Mouse (Mus musculus) cerebellum, postnatal 4 days (tissue): ENCODE data around the gene Glce.

Source experiments
- DNase-seq, 2 experiments: peaks; one replicate each; pipeline ENCODE4 v3.0.0; 2022; ENCODE audit warnings: low spot score in 2 of 2, mixed read lengths in 1 of 2

Gene Glce

DNA sequence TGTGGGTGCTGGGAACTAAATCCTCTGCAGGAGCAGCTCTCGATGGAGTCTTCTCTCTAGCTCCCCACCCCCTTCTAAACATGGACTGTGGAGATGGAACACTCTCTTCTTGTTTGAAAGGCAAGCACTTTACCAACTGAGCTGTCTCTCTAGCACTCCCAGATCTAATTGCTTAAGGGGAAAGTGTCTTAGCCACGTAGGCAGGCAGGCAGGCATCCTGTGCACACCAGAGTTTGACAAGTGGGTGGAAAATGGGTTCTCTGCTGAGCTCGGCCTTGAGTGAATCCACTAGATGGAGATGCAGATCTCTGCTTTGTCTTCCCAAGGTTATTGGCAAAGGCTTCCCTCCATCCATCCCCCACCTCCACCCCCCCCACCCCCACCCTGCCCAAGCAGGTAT is 94.4 kb downstream of the Glce start:
- no peak for DNase-seq

DNA sequence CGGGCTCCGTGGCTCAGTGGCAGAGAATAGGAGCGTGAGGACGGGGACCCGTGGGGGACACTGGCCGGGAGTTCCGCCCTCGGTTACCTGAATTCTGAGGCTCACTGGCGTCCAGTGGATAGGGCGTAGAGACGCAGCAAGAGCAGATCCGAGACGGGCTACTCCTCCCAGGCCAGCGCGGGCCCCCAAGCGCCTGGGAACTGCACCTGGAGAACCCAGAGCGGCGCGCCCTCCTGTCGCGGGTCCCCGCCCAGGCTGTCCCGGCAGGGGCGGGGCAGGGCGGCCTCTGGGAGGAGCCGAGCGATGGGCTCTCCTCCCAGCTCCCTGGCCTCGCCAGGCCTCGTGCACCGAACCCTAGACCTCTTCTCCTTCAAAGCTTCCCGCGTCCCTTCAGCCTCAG is 95.9 kb downstream of the Glce start, which contains the start of gene Paqr5:
Gene Paqr5, minus strand, starts transcription at position 257 of the 400 bp plus-strand sequence.
- no peak for DNase-seq

DNA sequence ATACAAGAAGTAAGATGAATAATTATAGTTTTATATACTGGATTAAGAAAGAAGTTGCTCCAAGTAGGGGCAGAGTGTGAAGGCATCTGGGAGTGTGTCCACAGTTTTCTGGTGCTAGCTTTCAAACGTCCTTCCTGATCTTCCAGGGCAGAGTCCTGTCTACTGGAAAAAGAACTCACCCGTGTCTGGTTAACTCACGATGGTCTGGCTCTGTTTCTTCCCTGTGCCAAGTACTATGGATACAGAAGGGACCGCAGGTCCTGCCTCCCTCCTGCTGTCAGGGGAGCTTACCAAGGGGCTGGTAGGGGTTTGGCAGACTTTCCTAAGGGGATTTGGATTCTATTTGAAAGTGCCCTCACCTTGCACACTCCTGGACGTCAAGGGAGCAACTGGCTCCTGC is 97.4 kb downstream of the Glce start:
- DNase-seq = no peak

DNA sequence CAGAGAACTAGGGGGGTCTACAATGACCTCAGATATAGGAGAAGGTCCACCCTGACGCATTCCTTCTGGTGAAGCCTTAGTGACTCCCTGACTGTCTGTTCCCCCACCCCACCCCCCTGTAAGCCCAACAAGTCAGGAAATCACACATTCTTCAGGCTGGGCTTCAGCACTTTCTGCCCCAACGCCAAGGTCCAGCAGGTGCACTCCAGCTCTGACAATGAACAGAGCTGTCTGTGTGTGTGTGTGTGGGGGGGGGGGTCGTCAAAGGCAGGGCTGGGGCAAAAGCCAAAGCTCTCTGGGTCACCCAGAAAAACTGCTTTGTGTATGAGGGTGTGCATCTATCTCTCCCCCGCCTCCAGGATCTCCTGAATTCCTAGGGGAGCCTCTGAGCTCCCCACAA is 98.6 kb downstream of the Glce start:
- DNase-seq = no peak

DNA sequence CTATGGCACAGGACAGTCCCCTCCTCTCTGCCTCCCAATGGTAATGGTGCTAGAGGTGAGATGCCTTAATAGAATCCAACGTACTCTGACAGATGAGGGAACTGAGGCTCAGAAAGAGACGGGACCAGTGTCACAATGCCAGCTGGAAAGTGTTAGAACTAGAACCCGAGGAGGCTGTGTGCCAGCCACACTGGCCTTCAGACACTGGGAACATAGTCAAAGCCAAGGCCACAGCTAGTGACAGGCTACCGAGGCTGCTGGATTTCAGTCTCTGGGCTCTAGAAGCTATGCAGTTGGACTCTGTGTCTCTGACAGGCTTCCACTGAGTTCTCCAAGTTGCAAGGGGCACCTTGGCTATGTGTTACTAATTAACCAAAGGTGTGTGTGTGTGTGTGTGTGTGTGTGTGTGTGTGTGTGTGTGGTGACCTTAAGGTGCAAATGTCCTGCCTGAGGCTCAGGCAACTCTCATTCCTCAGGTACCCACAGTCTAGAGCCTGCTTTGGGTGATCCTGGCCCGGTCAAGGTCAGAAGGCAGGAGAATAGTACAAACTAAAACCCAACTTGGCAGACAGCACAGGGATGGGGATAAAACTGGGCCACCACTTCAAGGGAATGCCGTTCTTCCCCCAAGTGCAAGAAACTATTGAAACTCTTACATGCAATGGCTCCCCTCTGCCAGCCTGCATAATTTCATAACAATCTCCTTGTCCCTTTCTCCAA is 99.3 kb downstream of the Glce start:
- DNase-seq = no peak

DNA sequence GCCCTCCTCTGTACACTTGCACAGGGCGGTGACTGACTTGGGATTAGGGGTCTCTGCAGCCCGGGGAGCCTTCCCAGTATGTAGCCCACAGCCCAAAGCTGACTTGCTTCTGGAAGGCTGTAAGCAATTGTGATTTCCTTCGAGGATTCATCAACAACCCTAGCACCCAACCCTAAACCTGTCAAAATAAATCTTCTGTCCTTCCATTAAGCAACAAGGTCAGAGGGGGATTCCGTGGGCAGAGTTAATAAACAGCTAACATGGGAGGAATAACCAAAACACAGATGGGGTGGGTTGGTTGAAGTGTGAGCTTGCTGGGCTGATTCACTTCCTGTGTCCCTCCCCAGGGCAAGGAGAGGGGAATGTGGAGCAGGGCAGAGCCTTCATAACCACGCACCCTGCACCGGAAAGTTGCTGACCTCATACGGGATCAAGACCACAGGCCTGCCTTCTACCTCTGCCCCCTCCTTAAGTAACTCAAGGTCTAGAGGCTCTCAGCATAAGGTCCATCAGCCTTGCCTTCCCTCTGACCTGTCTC is 100.8 kb downstream of the Glce start:
- no peak for DNase-seq

DNA sequence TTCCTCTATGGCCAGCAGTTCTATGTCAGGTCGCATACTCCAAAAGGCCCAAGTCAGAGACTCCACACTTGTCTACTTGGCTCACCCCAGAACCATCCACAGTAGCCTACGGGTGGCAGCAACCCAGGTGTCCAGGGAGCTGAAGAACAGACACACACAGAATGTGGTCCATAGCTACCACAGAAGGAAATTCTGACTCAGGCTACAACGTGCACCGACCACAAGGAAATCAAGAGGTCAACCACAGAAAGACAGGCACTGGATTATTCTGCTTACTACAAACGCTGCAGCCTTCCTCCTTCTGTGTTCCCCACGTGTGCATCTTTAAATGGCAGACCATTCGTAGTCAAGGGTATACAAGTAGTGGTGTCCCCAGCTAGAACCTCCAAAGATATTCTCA is 102.2 kb downstream of the Glce start:
- no peak for DNase-seq

DNA sequence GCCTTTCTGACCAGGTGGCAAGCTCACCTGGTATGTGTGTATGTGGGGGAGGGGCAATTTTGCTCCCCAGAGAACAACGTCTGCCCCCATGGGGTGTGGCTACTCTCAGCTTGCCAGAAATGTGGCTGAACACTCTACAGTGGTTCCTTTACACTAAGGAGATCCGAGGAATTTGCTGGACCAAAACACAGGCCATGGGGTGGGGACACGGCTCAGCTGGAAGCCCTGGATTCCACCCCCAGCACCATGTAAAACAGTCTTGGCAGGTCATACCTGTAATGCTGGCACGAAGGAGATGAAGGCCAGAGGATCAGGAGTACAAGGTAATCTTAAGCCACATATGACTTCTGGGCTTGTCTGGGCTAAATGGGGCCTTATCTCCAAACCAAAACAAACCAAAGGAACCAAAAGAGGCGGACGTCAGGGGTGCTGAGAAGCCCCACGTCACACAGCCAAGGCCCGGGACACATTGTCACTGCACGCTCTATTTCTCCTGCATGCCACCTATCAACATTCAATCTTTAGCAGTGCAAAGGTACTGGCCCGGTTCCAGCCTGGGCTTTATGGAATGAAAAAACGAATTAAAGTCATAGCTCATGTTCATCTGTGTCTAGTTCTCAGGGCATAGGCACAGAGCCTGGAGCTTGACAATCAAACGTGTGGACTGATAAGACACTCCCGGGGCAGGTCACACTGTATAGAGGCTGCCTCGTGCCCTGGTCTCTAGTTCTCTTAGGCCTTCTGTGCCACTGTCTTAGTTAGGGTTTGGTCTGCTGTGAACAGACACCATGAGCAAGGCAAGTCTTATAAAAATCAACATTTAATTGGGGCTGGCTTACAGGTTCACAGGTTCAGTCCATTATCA is 104.0 kb downstream of the Glce start:
- no peak for DNase-seq

DNA sequence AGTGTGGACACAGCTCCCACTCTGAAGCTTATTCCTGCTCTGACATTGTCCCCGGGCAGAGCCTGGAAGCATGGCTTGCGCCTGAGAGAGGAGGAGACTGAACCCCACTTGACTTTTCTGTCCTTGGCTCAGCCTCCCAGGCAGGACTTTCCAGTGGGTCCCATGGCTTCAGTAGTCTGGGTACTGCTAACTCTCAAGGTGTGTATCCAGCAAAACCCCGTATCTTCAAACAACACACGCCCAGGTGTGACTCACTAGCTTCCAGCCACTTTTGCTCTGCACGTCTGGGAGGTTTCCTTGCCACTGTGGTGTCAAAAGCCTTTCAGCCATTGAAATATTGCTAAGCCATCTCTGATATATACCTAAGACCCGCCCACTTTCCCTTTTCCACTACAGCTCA is 105.1 kb downstream of the Glce start:
- no peak for DNase-seq

DNA sequence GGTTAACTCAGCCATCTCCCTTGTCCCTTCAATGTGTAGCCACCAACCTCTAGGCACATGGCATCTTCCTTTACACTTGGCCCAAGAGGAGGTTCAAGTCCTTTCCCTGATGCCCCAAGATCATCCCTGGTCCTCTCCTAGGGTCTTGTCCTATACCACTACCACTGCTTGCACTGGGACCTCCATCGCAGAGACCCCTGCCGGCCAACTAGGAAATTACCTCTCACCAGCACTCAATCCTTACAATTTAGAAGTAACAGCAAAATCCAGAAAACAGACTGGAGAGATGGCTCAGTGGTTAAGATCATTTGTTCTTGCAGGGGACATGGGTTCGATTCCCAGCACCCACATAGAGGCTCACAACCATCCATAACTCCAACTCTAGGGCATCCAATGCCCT is 107.0 kb downstream of the Glce start:
- no peak for DNase-seq

DNA sequence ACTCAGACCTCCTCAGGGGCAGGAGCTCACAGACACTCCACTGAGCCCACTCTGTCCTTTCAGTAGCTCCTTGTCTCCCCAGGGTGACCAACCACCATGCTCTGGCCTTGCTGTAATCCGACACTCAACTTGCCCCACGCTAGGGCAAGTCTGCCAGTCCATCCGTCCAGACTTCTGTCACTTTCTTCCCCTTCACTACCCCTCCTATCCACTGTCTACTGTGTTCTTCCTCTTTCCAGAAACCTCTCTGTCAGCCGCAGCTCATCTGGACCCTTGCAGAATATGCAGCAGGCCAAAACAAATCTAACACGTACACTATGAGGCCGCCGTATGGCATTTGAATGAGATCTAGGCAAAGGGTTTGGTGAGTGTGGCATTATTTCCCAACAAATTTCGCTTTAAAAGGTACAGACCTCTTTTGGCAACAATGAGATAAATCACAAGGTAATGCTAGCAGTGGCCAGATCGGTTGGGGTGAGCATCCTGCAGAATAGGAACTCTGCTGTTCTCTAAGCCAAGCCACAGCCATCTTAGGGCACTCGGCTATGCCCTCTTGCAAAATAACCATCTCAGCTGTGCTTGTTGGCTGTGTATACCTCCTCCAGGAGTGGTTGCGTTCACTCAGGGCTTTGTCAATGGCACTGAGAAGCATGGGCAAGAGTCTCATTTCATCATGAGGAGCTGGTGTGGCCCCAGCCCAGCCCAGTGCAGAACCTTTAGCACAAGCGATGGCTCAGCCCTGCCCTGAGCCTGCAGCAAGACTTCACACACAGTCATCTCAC is 108.9 kb downstream of the Glce start:
- DNase-seq = no peak

DNA sequence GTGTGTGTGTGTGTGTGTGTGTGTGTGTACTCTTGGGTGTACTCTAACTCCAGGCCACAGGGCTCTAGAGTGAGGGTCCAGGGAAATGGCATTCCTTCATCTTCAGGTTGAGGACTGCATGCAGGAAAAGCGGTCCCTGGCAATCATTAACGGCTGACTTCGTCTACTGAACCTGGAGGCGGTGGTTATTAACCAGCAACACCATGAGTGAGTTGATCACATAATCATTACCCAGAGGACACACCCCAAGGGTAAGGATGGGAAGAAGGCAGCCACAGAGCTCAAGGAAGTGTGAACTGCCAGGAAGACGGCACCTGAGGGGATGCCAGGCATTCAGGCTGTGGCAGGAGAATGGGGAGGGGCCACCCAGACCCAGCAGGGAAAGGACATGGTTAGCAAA is 114.1 kb downstream of the Glce start:
- DNase-seq = no peak
